Mouse (Mus musculus) fibroblast of lung, adult 2 months (primary cell): Measurements from ENCODE around the gene Zscan26.
"Not testable (repeated sequence)": the region's sequence is repeated elsewhere in the genome, so short reads cannot be mapped to it uniquely, and the experiment has no call there.

Experiments used
- DNase-seq: peaks from one replicate; pipeline ENCODE4 v3.0.0-alpha.2; 2011; ENCODE audit warnings: low read depth

Gene Zscan26

GRCm38 (mm10) chr13:21453449-21453848 lies at the start of gene Zscan26:
Gene Zscan26, minus strand, starts transcription at chr13:21453730.
- DNase-seq = peak; percentile 78

GRCm38 (mm10) chr13:21502296-21502695 lies 48.8 kb upstream of the Zscan26 start:
- DNase-seq = no peak

GRCm38 (mm10) chr13:21501182-21501581 lies 47.7 kb upstream of the Zscan26 start, which contains the start of gene Gm11273:
Gene Gm11273, minus strand, starts transcription at chr13:21501418.
- DNase-seq = not testable (repeated sequence)

GRCm38 (mm10) chr13:21495080-21495479 lies 41.5 kb upstream of the Zscan26 start, which contains the start of gene AK157302:
Gene AK157302, plus strand, starts transcription at chr13:21495223.
- DNase-seq = no peak

- peak; percentile 8 for DNase-seq
Measured at GRCm38 (mm10) chr13:21492847-21493246, 39.3 kb upstream of the Zscan26 start.

GRCm38 (mm10) chr13:21486881-21487280 lies 33.4 kb upstream of the Zscan26 start:
- no peak for DNase-seq

GRCm38 (mm10) chr13:21478759-21479670 lies 25.5 kb upstream of the Zscan26 start, which contains the start of the genes Zkscan4 and Gm10065:
Gene Zkscan4, plus strand, starts transcription at chr13:21478907.
Gene Gm10065, minus strand, starts transcription at chr13:21479441.
- peak; percentile 30 for DNase-seq

- DNase-seq = no peak
Measured at GRCm38 (mm10) chr13:21472427-21472826, 18.9 kb upstream of the Zscan26 start.

- DNase-seq = no peak
Measured at GRCm38 (mm10) chr13:21469097-21469496, 15.6 kb upstream of the Zscan26 start.

- DNase-seq = peak; percentile 55
Measured at GRCm38 (mm10) chr13:21468061-21469019, 14.8 kb upstream of the Zscan26 start, which contains the start of gene Nkapl. Gene Nkapl, minus strand, starts transcription at chr13:21468509.

GRCm38 (mm10) chr13:21467336-21467735 lies 13.8 kb upstream of the Zscan26 start:
- DNase-seq = no peak

- not testable (repeated sequence) for DNase-seq
Measured at GRCm38 (mm10) chr13:21462516-21462915, 9.0 kb upstream of the Zscan26 start.

GRCm38 (mm10) chr13:21456347-21456746 lies 2.8 kb upstream of the Zscan26 start:
- no peak for DNase-seq

GRCm38 (mm10) chr13:21454133-21454532 lies 603 bp upstream of the Zscan26 start:
- no peak for DNase-seq

- no peak for DNase-seq
Measured at GRCm38 (mm10) chr13:21453042-21453441, 488 bp downstream of the Zscan26 start.

GRCm38 (mm10) chr13:21447856-21448614 lies 5.5 kb downstream of the Zscan26 start:
- no peak for DNase-seq

- DNase-seq = no peak
Measured at GRCm38 (mm10) chr13:21446796-21447195, 6.7 kb downstream of the Zscan26 start.

- no peak for DNase-seq
Measured at GRCm38 (mm10) chr13:21441207-21441572, 12.3 kb downstream of the Zscan26 start.

GRCm38 (mm10) chr13:21440503-21441206 lies 12.9 kb downstream of the Zscan26 start, which contains the start of gene Pgbd1:
Gene Pgbd1, minus strand, starts transcription at chr13:21441058.
- peak; percentile 29 for DNase-seq

GRCm38 (mm10) chr13:21435476-21435875 lies 18.1 kb downstream of the Zscan26 start:
- DNase-seq = no peak

- no peak for DNase-seq
Measured at GRCm38 (mm10) chr13:21427631-21428030, 25.9 kb downstream of the Zscan26 start.
